Mouse (Mus musculus) stomach, embryonic 15.5 days (tissue): ENCODE data around the gene Eif5a. TPM values are rescaled to one million over a fixed set of nuclear protein-coding genes. Genes with fewer than 3 reads are reported as not detected.

Experiments used
- ATAC-seq: fragments of 200-750 bp; cut with Nextera tagmentation; 2 replicates; pipeline ENCODE4 v1.8.0; 2017; ENCODE audit warnings: low read depth, moderate number of reproducible peaks, moderate TSS enrichment; ENCODE audit not compliant: insufficient read depth, low FRiP score
- H3K27ac ChIP-seq: fragments of 300-500 bp; sonication (generic); 2 replicates; pipeline ENCODE4 v1.5.1; 2015; ENCODE audit warnings: mild to moderate bottlenecking, inconsistent platforms
- H3K27me3 ChIP-seq: fragments of 300-500 bp; sonication (generic); replicated peaks from 2 replicates; pipeline ENCODE4 v1.6.1; 2015; ENCODE audit warnings: inconsistent platforms
- H3K36me3 ChIP-seq: fragments of 300-500 bp; sonication (generic); 2 replicates; pipeline ENCODE4 v1.6.1; 2015; ENCODE audit warnings: inconsistent platforms
- H3K4me1 ChIP-seq: fragments of 300-500 bp; sonication (generic); 2 replicates; pipeline ENCODE4 v1.6.1; 2015; ENCODE audit warnings: inconsistent platforms
- H3K4me2 ChIP-seq: fragments of 300-500 bp; sonication (generic); 2 replicates; pipeline ENCODE4 v1.6.1; 2015; ENCODE audit warnings: mild to moderate bottlenecking, inconsistent platforms
- H3K4me3 ChIP-seq: fragments of 300-500 bp; sonication (generic); replicated peaks from 2 replicates; pipeline ENCODE4 v1.5.1; 2015; ENCODE audit warnings: inconsistent platforms
- H3K9ac ChIP-seq: fragments of 300-500 bp; sonication (generic); 2 replicates; pipeline ENCODE4 v1.6.1; 2015; ENCODE audit warnings: inconsistent platforms
- H3K9me3 ChIP-seq: fragments of 300-500 bp; sonication (generic); 2 replicates; pipeline ENCODE4 v1.6.1; 2016; ENCODE audit warnings: inconsistent platforms
- WGBS: fragments of 180-500 bp; shearing (Covaris S2); methylation state at CpG from one replicate; pipeline ENCODE4 v1.1.7; 2015; 5-methylcytosine and 5-hydroxymethylcytosine counted together
- polyA plus RNA-seq: library from polyadenylated mRNA; unstranded; fragments of >200 nt; fragmentation: Nextera tagmentation; extraction: Ambion mirVana; gene quantifications from 2 replicates; pipeline ENCODE4 v1.2.1, GENCODE M21; 2015

Gene Eif5a
- polyA plus RNA-seq, 1 experiment from 2014 or later = 1,597 TPM

DNA sequence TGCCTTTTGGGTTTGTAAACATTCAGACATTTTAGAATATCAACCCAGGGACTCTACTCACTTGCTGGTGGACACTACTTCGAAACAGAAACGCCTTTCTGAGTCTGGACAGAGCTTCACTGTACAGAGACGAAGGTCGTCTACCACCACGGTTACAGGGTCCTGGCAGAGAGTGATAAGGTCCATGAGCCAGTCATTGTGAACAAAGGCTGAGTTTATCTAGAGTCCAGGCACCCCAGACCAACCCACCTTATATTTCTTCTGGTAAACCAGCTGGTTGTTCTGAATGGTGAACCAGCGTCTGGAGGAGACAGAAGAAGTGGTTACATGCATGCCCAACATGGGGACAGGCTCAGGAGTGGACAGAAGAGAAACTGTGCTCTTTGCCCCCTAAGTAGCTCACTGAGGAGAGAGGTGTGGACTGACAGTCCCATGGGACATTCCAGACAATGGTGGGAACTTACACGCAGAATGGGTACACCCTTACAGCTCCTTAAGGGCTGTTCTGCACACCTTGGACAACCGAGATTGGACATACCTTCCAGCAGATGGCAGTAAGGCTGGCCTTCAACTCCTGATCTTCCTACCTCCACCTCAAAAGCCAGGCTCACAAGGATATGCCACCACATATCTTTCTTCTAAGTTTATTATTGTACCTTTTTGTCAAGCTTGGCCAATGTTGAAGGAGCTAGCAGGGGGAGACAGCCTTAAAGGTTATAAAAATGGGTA, 34.7 kb downstream of the Eif5a start:
- Histone ChIP-seq H3K27ac (no peak overlapping the region), H3K4me2 (no peak overlapping the region), H3K4me3 (no peak overlapping the region), H3K9me3 (no peaks in the 10 kb centered on the region), H3K36me3 (no peaks in the 10 kb centered on the region), H3K9ac (no peak overlapping the region), H3K4me1 (no peaks in the 10 kb centered on the region), H3K27me3 (no peaks in the 10 kb centered on the region)
- no peak for ATAC-seq
- WGBS = 52% methylated on average over 8 of the region's 8 CpGs

DNA sequence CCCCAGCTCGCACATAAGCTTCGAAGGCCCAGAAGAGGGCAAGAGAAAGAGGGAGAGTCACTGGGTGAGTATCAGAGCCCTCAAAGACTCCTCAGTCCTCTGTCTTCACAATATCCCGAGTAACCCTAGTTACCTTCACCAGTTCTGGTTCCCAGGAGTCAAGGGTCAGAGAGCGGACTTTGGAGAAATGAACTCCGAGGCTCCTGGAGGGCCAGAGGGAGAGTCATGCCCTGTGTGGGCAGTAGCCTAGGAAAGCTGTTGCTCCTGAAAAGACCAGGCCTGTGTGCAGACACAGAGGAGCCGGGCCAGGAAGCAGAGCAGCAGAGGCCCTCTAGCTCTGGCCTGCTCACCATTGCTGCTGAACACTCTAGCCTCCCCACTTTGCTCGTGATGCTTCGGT, 37.1 kb downstream of the Eif5a start:
- ATAC-seq = no peak
- Histone ChIP-seq H3K27me3 (no peaks in the 10 kb centered on the region), H3K9ac (no peak overlapping the region), H3K4me3 (no peak overlapping the region), H3K4me1 (peaks cover 13% of the 10 kb centered on the region), H3K36me3 (no peaks in the 10 kb centered on the region), H3K27ac (peak overlapping the region; percentile 46; the same call in 1 of the 2 replicates), H3K4me2 (no peak overlapping the region), H3K9me3 (no peaks in the 10 kb centered on the region)
- 74% methylated on average over 8 of the region's 8 CpGs for WGBS

DNA sequence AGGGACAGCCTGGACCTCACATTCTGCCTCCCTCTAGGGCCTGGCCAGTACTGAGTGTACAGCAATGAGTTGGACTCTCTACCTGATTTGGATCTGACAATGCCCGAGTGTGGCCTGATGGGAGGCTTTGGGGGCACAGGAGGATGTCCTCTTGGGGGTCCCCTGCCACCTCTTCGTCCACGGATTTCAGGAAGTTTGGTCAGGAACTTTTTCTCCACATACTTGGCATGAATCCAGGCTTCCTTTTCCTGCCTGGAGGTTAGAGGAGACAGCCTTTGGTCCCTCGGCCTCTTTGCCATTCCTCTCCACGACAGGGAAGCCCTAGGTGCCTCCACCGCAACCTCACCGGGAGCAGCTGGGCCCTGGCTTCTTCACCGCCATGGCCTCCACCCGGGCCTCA, 37.5 kb downstream of the Eif5a start:
- ATAC-seq = no peak
- H3K4me1 ChIP-seq = peaks cover 17% of the 10 kb centered on the region
- H3K27me3 ChIP-seq = no peaks in the 10 kb centered on the region
- H3K9me3 ChIP-seq = no peaks in the 10 kb centered on the region
- no peak overlapping the region for H3K4me2 ChIP-seq
- no peak overlapping the region for H3K4me3 ChIP-seq
- H3K27ac ChIP-seq = peak overlapping the region; percentile 46; the same call in 1 of the 2 replicates
- H3K9ac ChIP-seq = no peak overlapping the region
- 60% methylated on average over 9 of the region's 9 CpGs for WGBS
- no peaks in the 10 kb centered on the region for H3K36me3 ChIP-seq

DNA sequence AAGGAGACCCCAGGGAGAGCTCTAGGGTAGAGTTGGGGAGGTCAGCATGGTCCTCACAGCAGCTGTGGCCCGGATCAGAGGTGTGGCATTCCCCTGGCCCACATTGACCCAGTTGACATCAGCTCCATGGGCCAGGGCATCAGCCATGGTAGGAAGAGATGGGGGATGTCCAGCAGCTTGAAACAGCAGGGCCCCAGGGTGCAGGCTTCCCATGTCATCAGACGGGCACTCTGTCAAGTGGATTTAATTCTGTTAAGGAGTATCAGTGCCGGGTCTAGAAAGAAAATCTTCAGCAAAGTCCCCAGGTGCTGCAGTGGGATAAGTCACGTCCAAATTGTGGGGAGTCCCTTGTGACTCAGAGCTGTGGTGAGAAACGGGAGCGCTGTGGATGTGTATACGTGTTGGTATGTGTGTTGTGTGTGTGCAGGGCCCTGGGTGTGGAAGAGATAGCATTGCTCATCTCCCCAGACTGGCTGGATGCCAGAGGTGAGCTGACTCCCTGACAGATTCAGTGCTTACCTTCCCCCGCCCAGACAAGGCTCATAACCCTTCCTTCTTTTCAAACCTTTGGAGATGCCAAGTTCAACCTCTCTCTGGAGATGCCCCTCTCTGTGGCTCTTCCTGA, 38.1 kb downstream of the Eif5a start:
- no peak overlapping the region for H3K4me2 ChIP-seq
- ATAC-seq = no peak
- 81% methylated on average over 8 of the region's 8 CpGs for WGBS
- H3K27ac ChIP-seq = peak overlapping the region; percentile 46; the same call in 1 of the 2 replicates
- no peaks in the 10 kb centered on the region for H3K27me3 ChIP-seq
- no peak overlapping the region for H3K9ac ChIP-seq
- no peaks in the 10 kb centered on the region for H3K36me3 ChIP-seq
- no peaks in the 10 kb centered on the region for H3K9me3 ChIP-seq
- peaks cover 22% of the 10 kb centered on the region for H3K4me1 ChIP-seq
- no peak overlapping the region for H3K4me3 ChIP-seq

DNA sequence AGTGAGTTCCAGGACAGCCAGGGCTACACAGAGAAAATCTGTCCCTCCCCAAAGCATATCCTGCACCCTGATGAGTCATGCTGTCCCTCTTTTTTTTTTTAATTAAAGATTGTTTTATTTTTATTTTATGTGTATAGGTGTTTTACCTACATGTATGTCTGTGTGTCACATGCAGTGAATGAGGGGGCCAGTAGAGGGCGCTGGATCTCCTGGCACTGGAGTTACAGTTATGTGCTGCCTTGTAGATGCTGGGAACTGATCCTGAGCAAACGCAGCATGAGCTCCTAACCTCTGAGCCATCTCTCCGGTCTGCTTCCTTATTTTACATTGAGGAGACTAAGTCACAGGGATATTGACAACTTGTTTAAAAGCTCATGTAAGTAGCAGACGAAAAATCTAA, 38.7 kb downstream of the Eif5a start:
- Histone ChIP-seq H3K9ac (no peak overlapping the region), H3K9me3 (no peaks in the 10 kb centered on the region), H3K4me3 (no peak overlapping the region), H3K4me2 (no peak overlapping the region), H3K4me1 (peaks cover 26% of the 10 kb centered on the region), H3K27ac (no peak overlapping the region), H3K36me3 (no peaks in the 10 kb centered on the region), H3K27me3 (no peaks in the 10 kb centered on the region)
- ATAC-seq = no peak
- WGBS = 63% methylated on average over 4 of the region's 4 CpGs

DNA sequence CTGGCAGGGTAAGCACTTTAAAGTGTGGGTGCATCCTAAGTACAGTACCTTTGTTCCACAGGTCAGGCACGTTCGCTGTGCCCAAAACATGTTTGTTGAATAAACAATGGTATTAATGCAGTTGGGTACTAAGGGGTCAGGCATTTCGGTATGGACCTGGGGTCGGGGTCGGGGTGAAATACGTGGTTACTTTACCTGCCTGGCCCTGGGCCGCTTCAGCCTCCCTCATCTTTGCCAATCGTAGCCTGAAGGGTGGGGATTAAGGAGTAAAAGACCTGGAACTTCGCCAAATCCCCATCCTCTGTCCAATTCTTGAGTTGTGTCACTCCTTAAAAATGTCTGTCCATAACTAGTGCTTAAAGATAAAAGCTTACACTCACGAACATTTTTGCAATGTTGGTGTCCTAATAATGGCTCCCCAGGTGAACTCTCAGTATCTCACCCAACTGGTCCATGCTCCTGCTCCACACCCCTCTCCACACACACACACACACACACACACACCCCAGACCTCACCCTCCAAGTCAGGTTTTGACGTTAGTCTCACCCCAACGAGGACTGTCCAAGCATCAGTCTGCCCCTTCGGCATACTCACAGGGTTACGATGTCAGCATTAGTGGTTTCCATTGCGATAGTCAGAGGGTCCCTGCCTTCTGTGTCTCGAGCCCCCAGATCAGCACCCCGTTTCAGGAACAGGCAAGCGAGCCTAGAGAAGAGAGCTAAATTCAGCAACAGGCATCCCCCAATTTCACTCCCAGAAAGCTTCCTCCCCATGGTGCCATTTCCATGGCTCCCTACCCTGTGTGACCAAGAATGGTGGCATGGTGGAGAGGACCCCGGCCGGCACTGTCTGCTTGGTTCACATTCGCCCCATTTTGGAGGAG, 39.7 kb downstream of the Eif5a start:
- Histone ChIP-seq H3K36me3 (no peaks in the 10 kb centered on the region), H3K4me2 (peak overlapping the region; percentile 90), H3K4me3 (peak overlapping the region; percentile 52), H3K27ac (peak overlapping the region; percentile 93), H3K9ac (peak overlapping the region; percentile 53; the same call in 1 of the 2 replicates), H3K9me3 (no peaks in the 10 kb centered on the region), H3K27me3 (no peaks in the 10 kb centered on the region), H3K4me1 (peaks cover 32% of the 10 kb centered on the region)
- ATAC-seq = no peak
- 61% methylated on average over 21 of the region's 21 CpGs for WGBS

DNA sequence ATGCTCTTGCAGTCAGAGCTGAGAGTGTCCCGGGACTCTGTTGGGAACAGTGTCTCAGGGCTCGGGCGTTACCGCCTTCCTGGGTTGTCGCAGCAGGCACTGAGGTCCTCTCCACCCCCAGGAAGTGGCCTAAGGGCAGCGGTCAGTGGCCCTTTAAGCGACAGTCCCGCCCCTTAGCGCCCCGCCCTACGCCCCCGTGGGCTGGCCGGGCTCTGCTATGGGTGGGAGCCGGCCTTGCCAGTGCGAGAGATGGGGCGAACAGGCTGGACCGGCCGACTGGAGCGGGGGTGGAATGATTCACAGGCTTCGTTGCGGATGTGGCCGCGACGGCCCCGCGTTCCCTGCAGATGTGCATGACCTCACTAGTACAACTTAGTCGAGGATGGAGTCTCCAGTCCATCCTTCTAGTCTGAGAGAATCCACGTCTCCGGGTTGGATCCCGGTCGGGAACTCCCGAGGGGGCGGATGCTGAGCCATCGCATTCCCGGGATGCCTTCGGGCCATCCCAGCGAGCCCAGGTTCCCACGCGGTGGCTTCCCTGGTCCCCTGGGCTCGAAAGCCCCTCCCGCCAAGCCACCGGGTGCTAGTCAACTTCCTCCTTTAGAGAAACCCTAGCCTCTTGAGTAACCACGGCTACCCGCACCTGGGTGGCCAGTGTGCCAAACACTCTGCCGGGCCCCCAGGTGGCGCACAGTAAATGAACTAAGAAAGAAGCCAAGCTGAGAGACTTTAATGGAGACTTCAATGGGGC, 40.7 kb downstream of the Eif5a start, which contains the start of gene Kctd11:
Gene Kctd11, minus strand, starts transcription at position 554 of the 751 bp plus-strand sequence.
- peak within 1 kb of the TSS; percentile 93 for H3K27ac ChIP-seq
- ATAC-seq = peak; percentile 89
- H3K4me3 ChIP-seq = peak within 1 kb of the TSS; percentile 52
- peak within 1 kb of the TSS; percentile 53 for H3K9ac ChIP-seq
- peaks cover 42% of the 10 kb centered on the region for H3K4me1 ChIP-seq
- H3K36me3 ChIP-seq = no peaks in the 10 kb centered on the region
- H3K27me3 ChIP-seq = no peaks in the 10 kb centered on the region
- peak within 1 kb of the TSS; percentile 90 for H3K4me2 ChIP-seq
- no peaks in the 10 kb centered on the region for H3K9me3 ChIP-seq
- WGBS = under 1% methylated on average over 46 of the region's 46 CpGs

DNA sequence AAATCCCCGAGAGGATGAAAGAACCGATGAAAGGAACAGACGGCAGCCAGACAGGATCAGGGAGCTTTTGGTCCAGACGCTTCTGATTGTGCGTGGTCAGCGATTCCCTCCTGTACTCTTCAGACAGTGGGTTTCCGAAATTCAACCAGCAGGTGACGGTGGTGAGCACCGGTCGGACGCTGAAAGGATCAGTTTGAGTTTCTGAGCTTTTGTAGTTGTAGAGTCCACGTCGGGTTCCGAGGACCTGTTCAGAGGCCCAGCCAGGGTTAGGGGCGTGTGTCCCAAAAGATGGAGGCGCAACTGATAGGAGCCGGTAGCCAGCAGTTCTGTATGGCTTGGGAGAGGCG, 41.3 kb downstream of the Eif5a start:
- H3K27ac ChIP-seq = peak overlapping the region; percentile 93
- peak overlapping the region; percentile 52 for H3K4me3 ChIP-seq
- H3K4me2 ChIP-seq = peak overlapping the region; percentile 90
- peak overlapping the region; percentile 53; the same call in 1 of the 2 replicates for H3K9ac ChIP-seq
- peaks cover 47% of the 10 kb centered on the region for H3K4me1 ChIP-seq
- no peaks in the 10 kb centered on the region for H3K27me3 ChIP-seq
- ATAC-seq = peak; percentile 31
- under 1% methylated on average over 18 of the region's 18 CpGs for WGBS
- H3K36me3 ChIP-seq = no peaks in the 10 kb centered on the region
- H3K9me3 ChIP-seq = no peaks in the 10 kb centered on the region

DNA sequence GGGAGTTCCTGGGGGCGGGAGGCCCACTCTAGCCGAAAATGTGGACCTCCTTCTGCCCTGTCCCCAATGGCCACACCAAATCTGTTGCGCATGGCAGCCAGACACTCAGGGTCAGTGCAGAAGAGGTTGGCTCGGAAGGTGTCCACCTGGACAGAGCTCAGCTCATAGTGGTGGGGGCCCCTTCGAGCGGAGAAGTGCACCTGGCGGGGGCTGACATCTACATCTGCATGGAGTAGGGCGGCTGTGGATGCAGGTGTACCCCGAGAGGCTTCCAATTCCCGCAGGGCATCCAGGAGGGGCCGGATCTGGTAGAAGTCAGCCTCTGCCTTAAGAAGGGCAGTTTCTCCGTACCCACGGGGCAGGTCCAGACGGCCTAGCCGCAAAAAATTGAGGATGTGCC, 42.0 kb downstream of the Eif5a start:
- Histone ChIP-seq H3K36me3 (no peaks in the 10 kb centered on the region), H3K4me1 (peaks cover 47% of the 10 kb centered on the region), H3K4me2 (peak overlapping the region; percentile 90), H3K4me3 (peak overlapping the region; percentile 52), H3K27me3 (no peaks in the 10 kb centered on the region), H3K9ac (peak overlapping the region; percentile 53), H3K27ac (peak overlapping the region; percentile 93; the same call in 1 of the 2 replicates), H3K9me3 (no peaks in the 10 kb centered on the region)
- ATAC-seq = no peak
- 53% methylated on average over 15 of the region's 15 CpGs for WGBS

DNA sequence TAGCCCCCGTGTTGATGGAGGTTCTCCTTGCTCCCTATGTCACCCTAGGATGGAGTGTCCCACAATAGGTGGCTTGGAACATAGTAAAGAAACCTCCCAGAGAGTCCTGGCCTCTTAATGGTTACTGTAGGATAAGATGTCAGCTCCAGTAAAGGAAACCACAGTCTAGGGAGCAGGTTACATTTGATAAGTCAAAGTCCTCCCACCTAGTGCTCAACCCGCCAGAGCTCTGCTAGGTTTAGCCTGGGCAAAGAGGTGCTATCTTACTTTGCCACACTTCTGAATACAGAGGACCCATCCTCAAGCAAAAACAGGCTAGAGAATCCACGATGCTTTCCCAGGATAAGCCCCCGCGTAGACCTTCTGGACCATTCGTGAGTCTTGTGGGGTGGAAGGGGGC, 42.8 kb downstream of the Eif5a start:
- Histone ChIP-seq H3K27me3 (no peaks in the 10 kb centered on the region), H3K4me1 (peaks cover 47% of the 10 kb centered on the region), H3K36me3 (no peaks in the 10 kb centered on the region), H3K9me3 (no peaks in the 10 kb centered on the region), H3K4me2 (peak overlapping the region; percentile 90), H3K27ac (0 out of 2 replicates have a peak overlapping the region, but pooled peaks have one; percentile 9), H3K9ac (no peak overlapping the region), H3K4me3 (peak overlapping the region; percentile 52; the same call in 1 of the 2 replicates)
- WGBS = 81% methylated on average over 6 of the region's 6 CpGs
- ATAC-seq = no peak

DNA sequence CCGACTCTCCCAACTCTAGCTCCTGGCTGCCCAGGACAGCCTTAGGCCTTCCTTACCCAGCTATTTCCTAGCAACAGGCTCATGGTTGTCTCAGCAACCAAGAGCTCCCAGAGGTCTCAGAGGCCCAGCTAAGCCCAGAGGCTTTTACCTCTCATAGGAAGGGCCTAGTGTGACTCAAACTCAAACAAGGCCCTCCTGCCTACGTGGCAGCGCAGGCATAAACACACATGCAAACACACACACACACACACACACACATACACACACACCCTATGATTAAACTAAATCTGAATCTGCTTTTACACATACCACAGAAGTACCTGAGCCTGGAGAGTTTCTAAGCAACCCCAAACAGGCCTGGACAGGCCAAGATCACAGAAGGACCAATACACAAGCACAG, 43.4 kb downstream of the Eif5a start:
- H3K36me3 ChIP-seq = no peaks in the 10 kb centered on the region
- H3K9me3 ChIP-seq = no peaks in the 10 kb centered on the region
- no peak overlapping the region for H3K9ac ChIP-seq
- no peak overlapping the region for H3K27ac ChIP-seq
- H3K4me3 ChIP-seq = 0 out of 2 replicates have a peak overlapping the region, but pooled peaks have one; percentile 3
- H3K4me2 ChIP-seq = peak overlapping the region; percentile 90
- WGBS = 71% methylated on average over 3 of the region's 3 CpGs
- peaks cover 47% of the 10 kb centered on the region for H3K4me1 ChIP-seq
- no peaks in the 10 kb centered on the region for H3K27me3 ChIP-seq
- ATAC-seq = no peak
